Mouse (Mus musculus) liver, embryonic 15.5 days (tissue): ENCODE results near the gene Ppp1r37. TPM values are rescaled to one million over a fixed set of nuclear protein-coding genes. Genes with fewer than 3 reads are reported as not detected.

Experiments used
- ATAC-seq: fragments of 200-750 bp; cut with Nextera tagmentation; 2 replicates; pipeline ENCODE4 v1.8.0; 2017; ENCODE audit warnings: moderate number of reproducible peaks, mild to moderate bottlenecking, moderate library complexity; ENCODE audit not compliant: insufficient read depth
- H3K27ac ChIP-seq: fragments of 300-500 bp; sonication (generic); replicated peaks from 2 replicates; pipeline ENCODE4 v1.5.1; 2015; ENCODE audit warnings: mild to moderate bottlenecking, inconsistent platforms
- H3K27me3 ChIP-seq: fragments of 300-500 bp; sonication (generic); 2 replicates; pipeline ENCODE4 v1.6.1; 2015; ENCODE audit warnings: mild to moderate bottlenecking, inconsistent platforms
- H3K36me3 ChIP-seq: fragments of 300-500 bp; sonication (generic); replicated peaks from 2 replicates; pipeline ENCODE4 v1.6.1; 2015; ENCODE audit warnings: moderate library complexity, mild to moderate bottlenecking, inconsistent platforms
- H3K4me1 ChIP-seq: fragments of 300-500 bp; sonication (generic); replicated peaks from 2 replicates; pipeline ENCODE4 v1.6.1; 2015; ENCODE audit warnings: inconsistent platforms
- H3K4me2 ChIP-seq: fragments of 300-500 bp; sonication (generic); 2 replicates; pipeline ENCODE4 v1.6.1; 2015; ENCODE audit warnings: moderate library complexity, mild to moderate bottlenecking, inconsistent platforms
- H3K4me3 ChIP-seq: fragments of 300-500 bp; sonication (generic); replicated peaks from 2 replicates; pipeline ENCODE4 v1.5.1; 2015; ENCODE audit warnings: mild to moderate bottlenecking, inconsistent platforms
- H3K9ac ChIP-seq: fragments of 300-500 bp; sonication (generic); 2 replicates; pipeline ENCODE4 v1.6.1; 2015; ENCODE audit warnings: moderate library complexity, mild to moderate bottlenecking, inconsistent platforms
- H3K9me3 ChIP-seq: fragments of 300-500 bp; sonication (generic); replicated peaks from 2 replicates; pipeline ENCODE4 v1.6.1; 2016; ENCODE audit warnings: inconsistent platforms
- WGBS: fragments of 180-500 bp; shearing (Covaris S2); methylation state at CpG from one replicate; pipeline ENCODE4 v1.1.7; 2015; ENCODE audit warnings: mixed read lengths; ENCODE audit not compliant: insufficient replicate concordance; 5-methylcytosine and 5-hydroxymethylcytosine counted together
- polyA plus RNA-seq: library from polyadenylated mRNA; unstranded; fragments of >200 nt; fragmentation: Nextera tagmentation; extraction: Ambion mirVana; gene quantifications from 2 replicates; pipeline ENCODE4 v1.2.1, GENCODE M21; 2015

Gene Ppp1r37
- polyA plus RNA-seq, 1 experiment from 2014 or later, result 10.2 TPM

- Histone ChIP-seq H3K4me3 (peak overlapping the region; percentile 93; the same call in 1 of the 2 replicates), H3K27ac (no peak overlapping the region), H3K9ac (no peak overlapping the region), H3K4me2 (peak overlapping the region; percentile 93), H3K4me1 (peaks cover 33% of the 10 kb centered on the region), H3K9me3 (no peaks in the 10 kb centered on the region), H3K27me3 (0 out of 2 replicates have a peak, but pooled peaks cover 8% of the 10 kb centered on the region), H3K36me3 (no peaks in the 10 kb centered on the region)
- WGBS, result 77% methylated on average over 7 of the region's 7 CpGs
- no peak for ATAC-seq
Measured at GRCm38 (mm10) chr7:19509786-19510185, 53.1 kb downstream of the Ppp1r37 start.

GRCm38 (mm10) chr7:19508924-19509568, 53.8 kb downstream of the Ppp1r37 start:
- peak; percentile 19 for ATAC-seq
- WGBS, result 2% methylated on average over 15 of the region's 15 CpGs
- H3K9me3 ChIP-seq, result no peaks in the 10 kb centered on the region
- peak overlapping the region; percentile 78 for H3K9ac ChIP-seq
- peak overlapping the region; percentile 93 for H3K4me2 ChIP-seq
- H3K4me3 ChIP-seq, result peak overlapping the region; percentile 93
- H3K36me3 ChIP-seq, result no peaks in the 10 kb centered on the region
- H3K27me3 ChIP-seq, result 0 out of 2 replicates have a peak, but pooled peaks cover 8% of the 10 kb centered on the region
- peak overlapping the region; percentile 88 for H3K27ac ChIP-seq
- H3K4me1 ChIP-seq, result peaks cover 33% of the 10 kb centered on the region

DNA sequence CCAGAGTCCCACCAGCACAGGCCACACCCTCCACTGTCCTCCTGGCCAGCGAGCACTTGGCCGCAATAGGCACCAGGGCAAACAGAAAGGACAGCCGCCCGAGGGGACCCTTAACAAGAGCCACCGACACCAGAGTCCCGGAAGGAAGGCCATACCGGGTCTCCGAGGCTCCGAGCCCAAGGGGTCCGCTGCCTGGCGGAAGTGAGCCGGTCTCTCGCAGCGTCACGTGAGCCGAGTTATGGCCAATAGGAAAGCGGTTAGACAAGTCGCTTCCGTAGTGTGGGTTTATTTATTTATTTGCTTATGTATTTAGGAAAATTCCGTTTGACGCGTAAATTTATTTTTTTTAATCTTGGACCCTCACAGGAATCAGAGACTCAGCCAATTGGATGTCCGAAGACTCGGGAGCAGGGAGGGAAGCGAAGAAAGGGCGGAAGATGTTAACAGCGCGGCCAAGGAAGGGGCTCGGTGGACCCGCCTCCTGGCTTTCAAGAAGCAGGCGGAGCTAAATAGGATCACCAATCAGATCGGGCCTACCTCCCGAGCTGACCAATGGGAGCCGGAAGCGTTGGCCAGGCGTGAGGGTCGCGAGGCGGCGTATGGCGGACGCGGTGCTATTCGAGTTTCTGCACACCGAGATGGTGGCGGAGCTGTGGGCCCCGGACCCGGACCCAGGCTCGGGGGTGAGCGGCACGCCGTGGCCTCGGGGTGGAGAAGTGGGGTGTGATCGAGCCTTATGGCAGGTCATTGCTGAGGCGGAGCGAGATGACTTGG, 54.5 kb downstream of the Ppp1r37 start, which contains the start of the genes Bloc1s3 and Trappc6a:
TSS of gene Bloc1s3 (minus strand) at position 218 of the 774 bp plus-strand sequence.
TSS of gene Trappc6a (plus strand) at position 246 of the 774 bp plus-strand sequence.
- H3K4me3 ChIP-seq, result peak within 1 kb of the TSS; percentile 93
- H3K27ac ChIP-seq, result peak within 1 kb of the TSS; percentile 88
- H3K36me3 ChIP-seq, result no peaks in the 10 kb centered on the region
- no peaks in the 10 kb centered on the region for H3K9me3 ChIP-seq
- WGBS, result under 1% methylated on average over 56 of the region's 56 CpGs
- H3K4me1 ChIP-seq, result peaks cover 39% of the 10 kb centered on the region
- ATAC-seq, result peak; percentile 95
- 0 out of 2 replicates have a peak, but pooled peaks cover 8% of the 10 kb centered on the region for H3K27me3 ChIP-seq
- H3K4me2 ChIP-seq, result peak within 1 kb of the TSS; percentile 93
- H3K9ac ChIP-seq, result peak within 1 kb of the TSS; percentile 78

GRCm38 (mm10) chr7:19507612-19507981, 55.3 kb downstream of the Ppp1r37 start:
- Histone ChIP-seq H3K4me3 (peak overlapping the region; percentile 93), H3K4me1 (peaks cover 39% of the 10 kb centered on the region), H3K9me3 (no peaks in the 10 kb centered on the region), H3K27me3 (0 out of 2 replicates have a peak, but pooled peaks cover 8% of the 10 kb centered on the region), H3K4me2 (peak overlapping the region; percentile 93), H3K9ac (peak overlapping the region; percentile 78), H3K27ac (peak overlapping the region; percentile 88; the same call in 1 of the 2 replicates), H3K36me3 (no peaks in the 10 kb centered on the region)
- WGBS, result 2% methylated on average over 18 of the region's 18 CpGs
- no peak for ATAC-seq

DNA sequence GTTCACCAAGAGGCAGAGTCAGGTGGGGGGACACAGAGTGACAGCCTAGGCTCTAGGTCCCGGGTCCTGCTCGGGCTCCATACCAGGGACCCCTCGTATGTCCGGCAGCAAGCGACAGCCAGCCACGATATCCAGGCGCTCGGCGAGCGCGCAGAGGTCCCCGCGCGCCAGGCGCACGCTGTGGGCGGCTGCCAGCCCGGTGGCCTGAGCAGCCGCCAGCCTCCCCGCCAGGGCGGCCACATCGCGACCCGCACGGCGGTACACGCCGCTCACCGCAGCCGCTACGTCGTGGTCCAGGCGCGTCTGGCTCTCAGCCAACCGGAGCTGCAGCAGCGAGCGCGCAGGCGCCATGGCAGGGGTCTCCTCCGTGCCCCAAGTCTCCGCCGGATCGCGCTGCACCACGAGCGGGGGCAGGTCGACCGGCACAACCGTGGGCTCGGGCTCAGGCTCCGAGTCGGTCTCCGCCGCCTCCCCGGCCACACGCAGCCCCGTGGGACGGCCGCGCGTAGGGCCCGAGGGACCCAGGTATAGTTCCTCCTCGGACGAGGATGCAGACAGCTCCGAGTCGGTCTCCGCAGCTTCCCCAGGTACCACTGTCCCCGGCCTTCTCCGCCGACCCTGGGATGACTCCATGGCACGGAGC, 55.8 kb downstream of the Ppp1r37 start:
- Histone ChIP-seq H3K9ac (peak overlapping the region; percentile 78), H3K27ac (peak overlapping the region; percentile 88; the same call in 1 of the 2 replicates), H3K36me3 (no peaks in the 10 kb centered on the region), H3K4me3 (peak overlapping the region; percentile 93), H3K4me1 (peaks cover 39% of the 10 kb centered on the region), H3K4me2 (peak overlapping the region; percentile 93), H3K9me3 (no peaks in the 10 kb centered on the region), H3K27me3 (0 out of 2 replicates have a peak, but pooled peaks cover 8% of the 10 kb centered on the region)
- WGBS, result 3% methylated on average over 71 of the region's 71 CpGs
- ATAC-seq, result no peak

GRCm38 (mm10) chr7:19506326-19506725, 56.5 kb downstream of the Ppp1r37 start:
- H3K27me3 ChIP-seq, result 0 out of 2 replicates have a peak, but pooled peaks cover 8% of the 10 kb centered on the region
- no peak overlapping the region for H3K27ac ChIP-seq
- H3K4me3 ChIP-seq, result 0 out of 2 replicates have a peak overlapping the region, but pooled peaks have one; percentile 93
- H3K9me3 ChIP-seq, result no peaks in the 10 kb centered on the region
- no peak for ATAC-seq
- WGBS, result 19% methylated on average over 6 of the region's 6 CpGs
- no peaks in the 10 kb centered on the region for H3K36me3 ChIP-seq
- H3K4me1 ChIP-seq, result peaks cover 39% of the 10 kb centered on the region
- no peak overlapping the region for H3K9ac ChIP-seq
- peak overlapping the region; percentile 93 for H3K4me2 ChIP-seq

GRCm38 (mm10) chr7:19503481-19504068, 59.3 kb downstream of the Ppp1r37 start:
- H3K4me3 ChIP-seq, result no peak overlapping the region
- 29% methylated on average over 5 of the region's 5 CpGs for WGBS
- H3K9me3 ChIP-seq, result no peaks in the 10 kb centered on the region
- ATAC-seq, result no peak
- H3K4me2 ChIP-seq, result no peak overlapping the region
- 0 out of 2 replicates have a peak, but pooled peaks cover 8% of the 10 kb centered on the region for H3K27me3 ChIP-seq
- no peak overlapping the region for H3K27ac ChIP-seq
- H3K4me1 ChIP-seq, result peaks cover 36% of the 10 kb centered on the region
- no peak overlapping the region for H3K9ac ChIP-seq
- H3K36me3 ChIP-seq, result no peaks in the 10 kb centered on the region

DNA sequence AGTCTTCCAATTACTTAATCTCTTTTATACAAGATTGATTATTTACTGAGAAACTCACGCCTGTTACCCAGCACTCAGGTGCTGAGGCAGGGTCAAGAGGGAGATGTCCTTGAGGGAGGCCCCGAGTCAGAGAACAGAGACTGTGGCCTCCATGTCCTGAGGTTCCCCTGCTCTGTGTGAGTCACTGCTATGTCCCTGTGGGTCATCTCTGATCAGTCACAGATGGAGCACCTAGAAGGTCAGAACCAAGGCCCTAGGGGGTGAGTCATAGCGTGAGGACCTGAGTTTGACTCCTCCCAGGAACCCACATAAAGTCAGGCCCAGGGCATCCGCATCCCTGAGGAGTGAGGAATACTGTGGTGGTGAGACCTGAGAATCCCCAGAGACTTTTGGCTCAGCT, 61.2 kb downstream of the Ppp1r37 start:
- Histone ChIP-seq H3K27ac (no peak overlapping the region), H3K9me3 (no peaks in the 10 kb centered on the region), H3K4me1 (peaks cover 22% of the 10 kb centered on the region), H3K36me3 (no peaks in the 10 kb centered on the region), H3K27me3 (no peaks in the 10 kb centered on the region), H3K4me2 (no peak overlapping the region), H3K9ac (no peak overlapping the region), H3K4me3 (no peak overlapping the region)
- 74% methylated on average over 4 of the region's 4 CpGs for WGBS
- no peak for ATAC-seq

- no peak overlapping the region for H3K27ac ChIP-seq
- WGBS, result 35% methylated on average over 12 of the region's 12 CpGs
- H3K4me3 ChIP-seq, result no peak overlapping the region
- H3K27me3 ChIP-seq, result no peaks in the 10 kb centered on the region
- peaks cover 22% of the 10 kb centered on the region; the same call in 1 of the 2 replicates for H3K4me1 ChIP-seq
- no peaks in the 10 kb centered on the region for H3K36me3 ChIP-seq
- no peak overlapping the region for H3K4me2 ChIP-seq
- H3K9ac ChIP-seq, result no peak overlapping the region
- H3K9me3 ChIP-seq, result no peaks in the 10 kb centered on the region
- ATAC-seq, result no peak
Measured at GRCm38 (mm10) chr7:19500420-19501363, 62.2 kb downstream of the Ppp1r37 start.

GRCm38 (mm10) chr7:19498326-19498725, 64.5 kb downstream of the Ppp1r37 start:
- peaks cover 25% of the 10 kb centered on the region for H3K4me1 ChIP-seq

More at GRCm38 (mm10) chr7:19498326-19498725, 64.5 kb downstream of the Ppp1r37 start:
- Histone ChIP-seq H3K9me3 (no peaks in the 10 kb centered on the region), H3K27me3 (no peaks in the 10 kb centered on the region), H3K4me3 (no peak overlapping the region), H3K27ac (no peak overlapping the region), H3K9ac (no peak overlapping the region), H3K4me2 (no peak overlapping the region), H3K36me3 (no peaks in the 10 kb centered on the region)
- WGBS, result 61% methylated on average over 4 of the region's 4 CpGs
- no peak for ATAC-seq
